ENCODE assay signal across 27 mouse cellular contexts in genomic region chr10:87893272-87893671, GRCm38 (mm10). TPM values are rescaled to one million over a fixed set of nuclear protein-coding genes. Genes with fewer than 3 reads are reported as not detected.
A peak's percentile ranks its signal among the peaks of the same experiment; 100 is the strongest.
DNase-seq lines count a peak whose midpoint lies in the region; ATAC-seq lines count a peak whose summit lies in the region.
"Had no signal": no experiment of that assay in that cellular context is flagged by ENCODE, and none has a peak within 500 bp of the region (broad histone marks: within the 10 kb centered on the region; RNA-seq: fewer than 3 reads in every experiment).

No protein-coding gene starts in this region.

- H3K4me2 ChIP-seq in heart, embryonic 12.5 days = no peak overlapping the region
- H3K4me2 ChIP-seq: forebrain, embryonic 15.5 days; hindbrain, embryonic 12.5 days; limb, embryonic 15.5 days; liver, embryonic 15.5 days; midbrain, embryonic 15.5 days; neural tube, embryonic 12.5 days had no signal

- peak; percentile 96 for DNase-seq in heart, adult 11 months
- DNase-seq in heart, postnatal 25 days (ENCODE audit: low spot score) = no peak
- peak; percentile 12 to 31 for DNase-seq in kidney, postnatal 4 days
- DNase-seq in kidney, adult 18-20 months = no peak
- DNase-seq in heart, postnatal 4 days = peak; percentile 25
- no peak for DNase-seq in frontal cortex, postnatal 10 days (ENCODE audit: low spot score in 2 of 2)
- DNase-seq: adrenal gland, postnatal 36 days; cerebellum, adult 11 months; cerebellum, postnatal 10 days; gastrocnemius, postnatal 14 days; kidney, adult 9 months; layer of hippocampus, adult 9-11 months; left cerebral cortex, postnatal 4 days; lung, postnatal 4 days; retina, postnatal 1 day; right cerebral cortex, postnatal 25 days; spleen, adult 18-20 months; thymus, postnatal 14 days had no signal

- no peaks in the 10 kb centered on the region for H3K27me3 ChIP-seq in heart, embryonic 12.5 days (replicated peaks)
- H3K27me3 ChIP-seq: forebrain, embryonic 15.5 days; hindbrain, embryonic 12.5 days; limb, embryonic 15.5 days; liver, embryonic 15.5 days; midbrain, embryonic 15.5 days; neural tube, embryonic 12.5 days had no signal

- H3K27ac ChIP-seq in heart, embryonic 12.5 days (ENCODE audit: poor library complexity, severe bottlenecking) = no peak overlapping the region
- H3K27ac ChIP-seq: forebrain, embryonic 15.5 days; heart, adult 2 months; hindbrain, embryonic 12.5 days; left cerebral cortex, adult 2 months; limb, embryonic 15.5 days; liver, embryonic 15.5 days; midbrain, embryonic 15.5 days; neural tube, embryonic 12.5 days had no signal

- H3K4me1 ChIP-seq in heart, embryonic 12.5 days (replicated peaks) = no peaks in the 10 kb centered on the region
- H3K4me1 ChIP-seq: forebrain, embryonic 15.5 days; hindbrain, embryonic 12.5 days; limb, embryonic 15.5 days; liver, embryonic 15.5 days; midbrain, embryonic 15.5 days; neural tube, embryonic 12.5 days had no signal

- whole genome bisulfite sequencing in heart, embryonic 12.5 days = 70% methylated on average over 1 of the region's 1 CpGs

- H3K9me3 ChIP-seq in heart, embryonic 12.5 days (replicated peaks) = no peaks in the 10 kb centered on the region
- H3K9me3 ChIP-seq: forebrain, embryonic 15.5 days; hindbrain, embryonic 12.5 days; limb, embryonic 15.5 days; liver, embryonic 15.5 days; midbrain, embryonic 15.5 days; neural tube, embryonic 12.5 days had no signal

- no peak overlapping the region for H3K9ac ChIP-seq in heart, embryonic 12.5 days
- H3K9ac ChIP-seq: forebrain, embryonic 15.5 days; hindbrain, embryonic 12.5 days; limb, embryonic 15.5 days; liver, embryonic 15.5 days; midbrain, embryonic 15.5 days; neural tube, embryonic 12.5 days had no signal

- intact Hi-C loops in heart, postnatal 25 days (cut with DNase I) = loop anchor here (5.0 kb wide), 1 partner anchor 34 kb away; no protein-coding TSS in a partner anchor

- peaks cover 2% of the 10 kb centered on the region; the same call in 1 of the 2 replicates for H3K36me3 ChIP-seq in heart, embryonic 12.5 days
- H3K36me3 ChIP-seq: forebrain, embryonic 15.5 days; hindbrain, embryonic 12.5 days; limb, embryonic 15.5 days; liver, embryonic 15.5 days; midbrain, embryonic 15.5 days; neural tube, embryonic 12.5 days had no signal

- peak; percentile 33; the same call in 1 of the 2 replicates for ATAC-seq in heart, embryonic 12.5 days (ENCODE audit: insufficient number of reproducible peaks, low FRiP score)
- ATAC-seq: forebrain, embryonic 15.5 days; midbrain, embryonic 15.5 days had no signal

- H3K4me3 ChIP-seq in heart, embryonic 12.5 days = no peak overlapping the region
- H3K4me3 ChIP-seq: forebrain, embryonic 15.5 days; heart, adult 2 months; hindbrain, embryonic 12.5 days; left cerebral cortex, adult 2 months; limb, embryonic 15.5 days; liver, embryonic 15.5 days; midbrain, embryonic 15.5 days; neural tube, embryonic 12.5 days had no signal

RNA-seq across cellular contexts. Expression of gene Igf1, which starts 35.2 kb away (rescaled TPM):
- 10 to 100 TPM; 15.8 to 23.0 TPM for total RNA-seq in heart, postnatal 25 days (2021)
- polyA plus RNA-seq in heart, embryonic 12.5 days (2016; fragmentation: Nextera tagmentation; extraction: Ambion mirVana) = 49.9 and 50.6 TPM in 2 replicates
- 10 to 100 TPM; 79.4 to 83.7 TPM for total RNA-seq in heart, postnatal 4 days (2021)

Comparison
In these comparisons a context has a peak if more than half of its experiments do, and no peak if none do; other contexts are left out.
1. DNase-seq: peak in heart, adult 11 months (single experiment), kidney, postnatal 4 days (2 of 2) and heart, postnatal 4 days (single experiment); none in heart, postnatal 25 days (single experiment), kidney, adult 18-20 months (single experiment) and frontal cortex, postnatal 10 days (0 of 2).